22 mouse cellular contexts compared by ENCODE assay signal in the genomic region with DNA sequence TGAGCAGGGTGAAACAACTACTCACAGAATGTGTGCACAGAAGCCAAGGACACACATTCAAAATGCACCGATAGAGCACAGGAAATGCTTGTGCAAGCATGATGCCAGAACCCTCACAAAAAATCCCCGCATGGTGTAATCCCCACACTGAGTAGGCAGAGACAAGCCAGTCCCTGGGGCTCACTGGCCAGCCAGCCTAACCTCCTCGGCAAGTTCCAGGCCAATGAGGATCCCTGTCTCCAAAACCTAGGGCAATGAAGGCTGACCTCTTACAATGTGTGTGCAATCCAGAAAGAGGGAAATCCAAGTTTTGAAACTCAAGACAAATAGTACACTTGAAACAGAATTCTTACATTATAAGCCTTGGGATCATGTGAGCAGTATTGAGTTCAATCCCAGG. TPM values are rescaled to one million over a fixed set of nuclear protein-coding genes. Genes with fewer than 3 reads are reported as not detected.
A peak's percentile ranks its signal among the peaks of the same experiment; 100 is the strongest.
DNase-seq lines count a peak whose midpoint lies in the region; ATAC-seq lines count a peak whose summit lies in the region.
"Had no signal": no experiment of that assay in that cellular context is flagged by ENCODE, and none has a peak within 500 bp of the region (broad histone marks: within the 10 kb centered on the region; RNA-seq: fewer than 3 reads in every experiment).

No protein-coding gene starts in this region.

- ATAC-seq in granulocyte monocyte progenitor cell, adult 5-6 weeks (replicated peaks; ENCODE audit: poor library complexity, severe bottlenecking) = peak; percentile 42
- ATAC-seq: activated CD4-positive, CD25-positive, alpha-beta regulatory T cell, adult 4 months; CD4-positive, CD25-positive, alpha-beta regulatory T cell, adult 4 months; forebrain, embryonic 13.5 days; forebrain, embryonic 16.5 days; hindbrain, embryonic 16.5 days; intestine, embryonic 15.5 days had no signal

- peak; percentile 7 for DNase-seq in adrenal gland, adult 8-10 months
- DNase-seq in adrenal gland, postnatal 25 days = no peak
- DNase-seq in 416B (ENCODE audit: low read depth) = peak; percentile 16
- DNase-seq in adrenal gland, postnatal 14 days = peak; percentile 22
- DNase-seq in lung, adult 18-20 months = no peak
- no peak for DNase-seq in Muller cell, postnatal 12 days (ENCODE audit: inconsistent ontology term)
- DNase-seq: cerebellum, adult 11 months; cerebellum, adult 2 months; cerebellum, postnatal 10 days; cerebellum, postnatal 36 days; embryo, embryonic 11 days; gastrocnemius, adult 2 months; gastrocnemius, postnatal 14 days; kidney, adult 11 months; kidney, adult 8-10 months had no signal

RNA-seq across cellular contexts. Expression of gene Pgrmc2, which starts 29.5 kb away (rescaled TPM):
- 10 to 100 TPM; 50.4 to 57.7 (median 54.3) TPM for total RNA-seq in adrenal gland, adult 8-10 months (2022)
- total RNA-seq in adrenal gland, postnatal 25 days (2021) = 49.0 and 55.4 TPM in 2 replicates
- total RNA-seq in adrenal gland, postnatal 14 days (2021) = 42.3 and 45.1 TPM in 2 replicates
- 31.5 and 31.6 TPM in 2 replicates for total RNA-seq in granulocyte monocyte progenitor cell, adult 5-6 weeks (2014; fragmentation: Nextera tagmentation)
- 18.0 and 21.3 TPM in 2 replicates for total RNA-seq in granulocyte monocyte progenitor cell, adult 5-6 weeks (2017)

Comparison
In these comparisons a context has a peak if more than half of its experiments do, and no peak if none do; other contexts are left out.
1. DNase-seq: peak in adrenal gland, adult 8-10 months (single experiment), 416B (single experiment) and adrenal gland, postnatal 14 days (single experiment); none in adrenal gland, postnatal 25 days (single experiment), lung, adult 18-20 months (0 of 2) and Muller cell, postnatal 12 days (single experiment).